Mouse (Mus musculus): ENCODE results near the gene 4930474N05Rik. TPM values are rescaled to one million over a fixed set of nuclear protein-coding genes. Genes with fewer than 3 reads are reported as not detected.

The 4930474N05Rik gene
- not detected in 2 replicates for polyA plus RNA-seq (2012; rRNA removed)

DNA sequence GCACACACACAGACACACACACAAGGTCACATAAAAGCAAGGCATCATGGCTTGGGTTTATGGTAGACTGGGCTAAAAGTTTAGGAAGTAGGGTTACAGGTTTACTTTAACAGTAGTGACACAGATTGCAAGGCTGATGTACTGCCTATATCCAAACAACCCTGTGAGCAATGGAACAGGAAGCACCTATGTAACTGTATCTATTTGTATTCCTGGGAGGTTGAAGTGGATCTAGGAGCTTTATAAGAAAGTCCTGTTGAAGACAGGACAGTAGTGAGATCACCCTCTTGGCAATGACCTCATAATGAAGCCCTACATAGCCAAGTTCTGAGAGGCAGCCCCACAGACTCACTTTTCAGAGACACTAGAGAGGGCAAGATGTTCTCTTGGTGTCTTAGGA, at the start of gene 4930474N05Rik:
TSS of gene 4930474N05Rik (plus strand) at position 301 of the 400 bp plus-strand sequence.
- Histone ChIP-seq H3K27me3 (ENCODE audit: control insufficient read depth, insufficient read depth, low read length) (no peaks in the 10 kb centered on the region), H3K27ac (ENCODE audit: insufficient read depth, low read length) (no peak within 1 kb of the TSS), H3K4me1 (ENCODE audit: control insufficient read depth, insufficient read depth, insufficient read length) (no peaks in the 10 kb centered on the region), H3K36me3 (ENCODE audit: control insufficient read depth, insufficient read depth, low read length) (no peaks in the 10 kb centered on the region), H3K4me3 (ENCODE audit: extremely low read depth, insufficient read depth, insufficient read length) (no peak within 1 kb of the TSS)
- TF ChIP-seq CTCF (IDR thresholded peaks at IDR 0.05; ENCODE audit: extremely low read depth, insufficient read depth, insufficient read length, insufficient replicate concordance) (no peak), POLR2A (IDR thresholded peaks at IDR 0.05; ENCODE audit: low read depth, low read length) (no peak)
- no peak for DNase-seq (ENCODE audit: low read depth in 1 of 2, low spot score in 2 of 2)

DNA sequence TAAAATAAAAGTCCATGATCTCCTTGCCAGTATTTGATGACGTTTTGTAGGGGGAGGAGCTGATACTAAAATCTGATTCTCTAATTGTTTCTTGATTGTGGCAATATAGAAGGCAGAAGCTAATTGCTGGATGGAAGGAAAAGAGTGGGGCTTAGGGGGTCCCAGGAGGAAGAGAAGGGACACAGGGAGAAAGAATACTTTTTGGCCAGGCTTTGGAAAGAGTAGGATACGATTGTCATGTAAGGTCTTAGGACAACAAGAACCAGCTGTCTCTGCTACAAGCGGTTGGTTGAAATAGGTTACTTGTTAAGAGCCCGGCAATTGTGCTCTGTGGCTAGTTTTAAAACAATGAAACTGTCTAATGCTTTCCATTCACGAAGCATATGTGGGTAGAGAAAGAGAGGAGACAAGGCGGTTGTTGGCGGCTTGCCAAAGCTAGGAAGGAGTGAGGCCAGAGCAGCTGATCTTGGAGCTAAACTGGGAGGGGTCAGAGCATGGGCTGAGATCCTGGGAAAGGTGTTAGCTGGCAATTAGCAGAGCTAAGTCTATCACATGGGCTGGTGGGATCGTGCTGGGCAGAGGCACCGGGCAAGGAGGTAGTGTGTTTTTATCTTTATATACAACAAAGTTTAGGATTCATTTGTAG, 45.8 kb upstream of the 4930474N05Rik start:
- Histone ChIP-seq H3K36me3 (ENCODE audit: control insufficient read depth, insufficient read depth, low read length) (no peaks in the 10 kb centered on the region), H3K27me3 (ENCODE audit: control insufficient read depth, insufficient read depth, low read length) (no peaks in the 10 kb centered on the region), H3K27ac (ENCODE audit: insufficient read depth, low read length) (no peak overlapping the region), H3K4me3 (ENCODE audit: extremely low read depth, insufficient read depth, insufficient read length) (no peak overlapping the region), H3K4me1 (ENCODE audit: control insufficient read depth, insufficient read depth, insufficient read length) (no peaks in the 10 kb centered on the region)
- no peak for DNase-seq (ENCODE audit: low read depth in 1 of 2, low spot score in 2 of 2)
- no peak for TF ChIP-seq CTCF (IDR thresholded peaks at IDR 0.05; ENCODE audit: extremely low read depth, insufficient read depth, insufficient read length, insufficient replicate concordance)
- TF ChIP-seq POLR2A (IDR thresholded peaks at IDR 0.05; ENCODE audit: low read depth, low read length), result no peak
- 55% methylated on average over 9 of the region's 9 CpGs for WGBS

DNA sequence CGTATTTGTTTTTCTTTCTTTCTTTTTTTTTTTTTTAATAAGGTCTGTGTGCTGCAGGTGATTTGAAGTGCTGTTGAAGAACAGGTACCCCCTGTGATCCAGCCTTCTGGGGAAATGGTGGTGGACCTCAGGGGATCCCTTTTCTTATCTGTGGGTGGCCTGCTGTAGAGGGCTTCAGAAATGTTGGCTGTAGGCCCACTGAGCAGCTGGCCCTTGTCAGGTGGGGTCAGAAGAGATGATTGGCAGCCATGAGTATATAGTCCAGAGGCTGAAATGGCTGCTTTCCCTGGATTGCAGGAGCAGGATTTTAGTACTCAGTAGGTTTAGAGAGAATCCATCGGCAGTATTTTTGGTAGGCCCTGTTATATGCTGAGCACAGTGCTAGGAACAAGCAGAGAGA, 41.4 kb upstream of the 4930474N05Rik start:
- H3K27me3 ChIP-seq (ENCODE audit: control insufficient read depth, insufficient read depth, low read length), result no peaks in the 10 kb centered on the region
- no peak overlapping the region for H3K4me3 ChIP-seq (ENCODE audit: extremely low read depth, insufficient read depth, insufficient read length)
- H3K4me1 ChIP-seq (ENCODE audit: control insufficient read depth, insufficient read depth, insufficient read length), result no peaks in the 10 kb centered on the region
- 78% methylated on average over 2 of the region's 2 CpGs for WGBS
- H3K36me3 ChIP-seq (ENCODE audit: control insufficient read depth, insufficient read depth, low read length), result no peaks in the 10 kb centered on the region
- H3K27ac ChIP-seq (ENCODE audit: insufficient read depth, low read length), result no peak overlapping the region
- no peak for DNase-seq (ENCODE audit: low read depth in 1 of 2, low spot score in 2 of 2)
- TF ChIP-seq CTCF (IDR thresholded peaks at IDR 0.05; ENCODE audit: extremely low read depth, insufficient read depth, insufficient read length, insufficient replicate concordance) (no peak), POLR2A (IDR thresholded peaks at IDR 0.05; ENCODE audit: low read depth, low read length) (no peak)

DNA sequence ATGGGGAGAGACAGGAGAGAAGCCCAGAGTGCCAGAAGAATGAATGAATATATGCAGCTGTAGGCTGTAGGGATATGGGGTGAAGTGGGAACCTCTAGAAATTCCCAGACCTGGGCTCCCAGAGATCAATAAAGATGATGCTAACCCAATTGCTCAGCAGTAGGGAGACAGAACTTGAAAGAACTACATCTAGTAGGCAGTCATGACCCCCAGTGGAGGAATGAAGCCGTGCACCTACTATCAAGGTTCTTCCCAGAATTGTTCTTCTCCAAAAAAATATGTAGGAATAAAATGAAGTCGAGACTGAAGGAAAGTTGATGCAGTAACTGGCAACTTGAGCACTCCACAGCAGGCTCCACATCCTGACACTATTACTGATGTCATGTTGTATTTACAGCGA, 3.8 kb downstream of the 4930474N05Rik start:
- WGBS, result 81% methylated on average over 3 of the region's 3 CpGs
- no peak for DNase-seq (ENCODE audit: low read depth in 1 of 2, low spot score in 2 of 2)
- no peak for TF ChIP-seq POLR2A (IDR thresholded peaks at IDR 0.05; ENCODE audit: low read depth, low read length)
- Histone ChIP-seq H3K27me3 (ENCODE audit: control insufficient read depth, insufficient read depth, low read length) (no peaks in the 10 kb centered on the region), H3K36me3 (ENCODE audit: control insufficient read depth, insufficient read depth, low read length) (no peaks in the 10 kb centered on the region), H3K4me1 (ENCODE audit: control insufficient read depth, insufficient read depth, insufficient read length) (no peaks in the 10 kb centered on the region), H3K27ac (ENCODE audit: insufficient read depth, low read length) (no peak overlapping the region), H3K4me3 (ENCODE audit: extremely low read depth, insufficient read depth, insufficient read length) (no peak overlapping the region)

DNA sequence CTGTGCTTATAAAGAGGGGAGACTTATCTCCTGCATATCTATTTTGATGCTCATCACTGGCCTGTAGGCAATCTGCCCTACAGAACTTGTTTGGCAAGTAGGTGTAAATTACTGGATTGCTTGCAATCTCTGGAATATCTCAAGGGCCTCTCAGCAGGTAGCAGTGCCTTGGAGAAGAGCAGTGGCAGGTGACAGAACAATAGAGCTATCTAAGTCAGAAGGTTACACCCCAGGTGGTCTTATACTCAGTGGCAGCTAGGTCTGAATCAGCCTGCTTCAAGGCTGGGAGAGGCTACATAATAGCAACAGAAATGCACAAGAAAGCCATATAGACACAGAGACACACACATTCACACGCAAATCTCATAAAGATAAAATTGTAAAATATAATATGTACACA, 4.9 kb downstream of the 4930474N05Rik start:
- Histone ChIP-seq H3K27ac (ENCODE audit: insufficient read depth, low read length) (no peak overlapping the region), H3K4me1 (ENCODE audit: control insufficient read depth, insufficient read depth, insufficient read length) (no peaks in the 10 kb centered on the region), H3K36me3 (ENCODE audit: control insufficient read depth, insufficient read depth, low read length) (no peaks in the 10 kb centered on the region), H3K27me3 (ENCODE audit: control insufficient read depth, insufficient read depth, low read length) (no peaks in the 10 kb centered on the region), H3K4me3 (ENCODE audit: extremely low read depth, insufficient read depth, insufficient read length) (no peak overlapping the region)
- TF ChIP-seq CTCF (IDR thresholded peaks at IDR 0.05; ENCODE audit: extremely low read depth, insufficient read depth, insufficient read length, insufficient replicate concordance) (no peak), POLR2A (IDR thresholded peaks at IDR 0.05; ENCODE audit: low read depth, low read length) (no peak)
- 83% methylated on average over 1 of the region's 1 CpGs for WGBS
- no peak for DNase-seq (ENCODE audit: low read depth in 1 of 2, low spot score in 2 of 2)

DNA sequence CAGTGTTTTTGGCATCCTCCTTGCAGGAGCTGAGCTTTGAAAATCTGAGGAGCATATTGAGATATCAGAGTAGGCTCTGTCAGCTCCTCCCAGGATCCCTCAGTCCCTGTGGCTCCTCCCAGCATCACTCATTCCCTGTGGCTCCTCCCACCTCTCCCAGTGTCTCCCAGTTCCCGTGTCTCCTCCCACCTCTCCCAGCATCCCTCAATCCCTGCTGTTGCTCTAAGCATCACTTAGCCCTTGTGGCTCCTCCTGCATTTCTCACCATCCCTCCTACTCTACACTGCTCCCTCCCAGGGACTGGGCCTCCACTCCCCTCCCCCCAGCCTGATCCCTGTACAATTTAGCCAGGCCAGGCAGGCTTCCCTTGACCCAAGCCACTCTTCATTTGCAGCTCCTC, 6.0 kb downstream of the 4930474N05Rik start:
- no peaks in the 10 kb centered on the region for H3K4me1 ChIP-seq (ENCODE audit: control insufficient read depth, insufficient read depth, insufficient read length)
- no peaks in the 10 kb centered on the region for H3K36me3 ChIP-seq (ENCODE audit: control insufficient read depth, insufficient read depth, low read length)
- DNase-seq (ENCODE audit: low read depth in 1 of 2, low spot score in 2 of 2), result no peak
- WGBS, result 27% methylated on average over 1 of the region's 1 CpGs
- no peaks in the 10 kb centered on the region for H3K27me3 ChIP-seq (ENCODE audit: control insufficient read depth, insufficient read depth, low read length)
- H3K4me3 ChIP-seq (ENCODE audit: extremely low read depth, insufficient read depth, insufficient read length), result no peak overlapping the region
- no peak overlapping the region for H3K27ac ChIP-seq (ENCODE audit: insufficient read depth, low read length)
- no peak for TF ChIP-seq POLR2A (IDR thresholded peaks at IDR 0.05; ENCODE audit: low read depth, low read length)
- TF ChIP-seq CTCF (IDR thresholded peaks at IDR 0.05; ENCODE audit: extremely low read depth, insufficient read depth, insufficient read length, insufficient replicate concordance), result no peak

DNA sequence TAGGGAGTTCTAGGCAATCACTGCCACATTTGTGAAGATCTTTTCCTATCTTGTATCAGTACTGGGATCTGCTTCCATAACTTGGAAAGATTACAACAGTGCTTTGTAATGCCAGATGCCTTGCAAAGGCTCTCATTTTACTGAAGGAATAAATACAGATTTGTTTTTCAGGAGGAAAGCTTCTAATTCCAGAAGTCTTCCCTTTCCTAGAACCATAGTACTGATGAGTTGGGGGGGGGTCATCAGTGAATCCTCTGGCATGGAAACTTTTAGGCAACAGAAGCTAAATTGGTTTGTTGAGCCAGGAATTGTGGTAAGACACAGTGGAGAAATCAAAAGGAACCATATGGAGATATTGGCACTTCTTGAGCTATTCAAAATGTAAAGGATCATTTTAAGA, 19.8 kb downstream of the 4930474N05Rik start:
- Histone ChIP-seq H3K27me3 (ENCODE audit: control insufficient read depth, insufficient read depth, low read length) (no peaks in the 10 kb centered on the region), H3K27ac (ENCODE audit: insufficient read depth, low read length) (no peak overlapping the region), H3K4me1 (ENCODE audit: control insufficient read depth, insufficient read depth, insufficient read length) (no peaks in the 10 kb centered on the region), H3K36me3 (ENCODE audit: control insufficient read depth, insufficient read depth, low read length) (no peaks in the 10 kb centered on the region), H3K4me3 (ENCODE audit: extremely low read depth, insufficient read depth, insufficient read length) (no peak overlapping the region)
- TF ChIP-seq POLR2A (IDR thresholded peaks at IDR 0.05; ENCODE audit: low read depth, low read length), result no peak
- TF ChIP-seq CTCF (IDR thresholded peaks at IDR 0.05; ENCODE audit: extremely low read depth, insufficient read depth, insufficient read length, insufficient replicate concordance), result no peak
- no peak for DNase-seq (ENCODE audit: low read depth in 1 of 2, low spot score in 2 of 2)

All from spleen, adult 2 months (tissue).